Mouse (Mus musculus) brain, adult 2 months (tissue): ENCODE data around the gene Gfpt2.
"Not testable (repeated sequence)": the region's sequence is repeated elsewhere in the genome, so short reads cannot be mapped to it uniquely, and the experiment has no call there.

ENCODE experiments used
- DNase-seq: peaks from one replicate; pipeline ENCODE4 v3.0.0; 2011; ENCODE audit warnings: low read depth, low spot score

Gfpt2 gene

GRCm38 (mm10) chr11:49793619-49794341, at the start of gene Gfpt2:
Gfpt2 (plus strand) TSS chr11:49794178.
- peak; percentile 83 for DNase-seq

GRCm38 (mm10) chr11:49744981-49745380, 49.0 kb upstream of the Gfpt2 start:
- DNase-seq = no peak

DNA sequence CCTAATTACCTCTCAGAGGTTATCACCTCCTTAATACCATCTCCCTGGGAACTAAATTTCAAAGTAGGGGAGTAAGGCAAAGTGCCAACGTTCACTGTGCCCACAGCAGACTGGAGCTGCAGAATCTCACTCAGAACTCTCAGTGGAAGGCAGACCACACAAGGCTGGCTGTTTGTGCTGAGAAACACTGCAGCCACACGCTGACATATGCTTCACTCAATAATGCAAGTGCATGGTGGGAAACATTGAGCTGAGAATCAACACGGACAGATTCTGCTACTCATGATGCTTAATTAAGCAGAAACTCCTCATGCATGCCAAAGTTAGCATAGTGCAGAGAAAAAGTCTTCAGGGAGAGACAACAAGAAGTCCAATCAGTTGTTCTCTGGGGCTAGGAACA, 48.1 kb upstream of the Gfpt2 start:
- DNase-seq = peak; percentile 5

DNA sequence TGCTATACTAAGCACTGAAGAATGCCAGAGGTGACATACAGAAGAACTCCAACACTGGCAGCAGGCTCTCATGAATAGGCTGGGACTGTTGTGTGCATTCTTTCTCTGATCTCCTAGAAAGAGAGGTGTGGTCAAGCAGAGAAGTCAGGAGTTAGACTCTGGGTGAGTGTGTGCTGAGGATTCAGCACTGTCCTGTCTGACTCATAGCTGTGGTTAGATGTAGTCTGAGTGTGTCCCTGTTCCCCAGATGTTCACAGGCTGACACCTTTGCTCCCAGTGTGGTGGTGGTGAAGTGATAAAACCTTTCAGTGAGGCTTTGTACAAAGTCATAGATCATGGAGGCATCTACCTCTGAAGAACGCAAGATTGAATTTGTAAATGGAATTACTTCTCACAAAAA, 47.2 kb upstream of the Gfpt2 start:
- no peak for DNase-seq

DNA sequence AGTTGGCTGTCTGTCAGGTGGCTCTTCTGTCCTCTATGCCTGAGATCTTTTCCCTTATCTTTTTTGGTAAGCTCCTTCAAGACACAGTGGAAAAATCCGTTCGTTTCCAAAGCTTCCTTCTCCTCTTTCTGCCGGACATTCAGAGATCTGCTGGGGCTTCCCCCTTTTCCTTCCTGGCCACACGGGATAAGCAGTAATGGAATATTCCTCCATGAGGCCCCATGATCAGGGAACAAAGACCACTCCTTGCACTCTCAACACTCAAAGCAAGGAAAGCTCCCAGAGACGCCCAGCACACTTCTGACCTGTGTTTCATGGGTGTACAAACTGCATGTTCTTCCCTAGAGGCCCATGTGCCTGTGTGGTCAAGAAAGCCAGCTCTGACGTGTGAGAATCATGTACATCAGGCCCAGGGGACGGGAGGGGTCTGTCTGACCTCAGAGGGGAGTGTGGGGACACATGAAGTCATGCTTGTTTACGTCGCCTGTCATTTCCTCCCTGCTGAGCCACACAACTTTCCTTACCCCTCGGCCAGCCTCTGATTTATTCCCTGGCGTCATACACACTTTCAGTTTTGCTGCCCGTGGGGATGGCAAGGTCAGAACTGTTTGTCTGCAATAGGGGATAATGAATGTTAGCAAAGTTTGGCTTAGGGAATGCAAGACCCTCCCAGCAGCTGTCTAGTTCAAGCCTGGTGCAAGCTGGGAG, 38.9 kb upstream of the Gfpt2 start:
- no peak for DNase-seq

DNA sequence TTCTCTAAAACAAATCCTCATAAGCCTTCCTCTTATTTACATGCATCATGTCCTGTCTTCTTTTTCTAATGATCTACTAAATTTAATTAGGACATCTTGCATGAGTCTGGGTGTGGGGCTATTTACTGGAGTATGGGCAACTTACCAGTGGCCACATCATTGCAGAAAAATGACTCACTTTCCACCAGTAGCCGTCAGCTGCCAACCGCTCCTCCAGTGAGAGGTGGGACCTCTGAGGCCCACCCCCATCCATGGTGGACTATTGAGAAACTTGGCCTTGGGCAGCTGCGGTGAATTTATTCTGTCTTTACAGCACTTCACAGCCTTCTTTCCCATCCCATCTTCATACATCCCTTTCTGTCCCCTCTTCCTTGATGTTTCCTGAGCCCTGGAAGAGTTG, 35.9 kb upstream of the Gfpt2 start:
- no peak for DNase-seq

DNA sequence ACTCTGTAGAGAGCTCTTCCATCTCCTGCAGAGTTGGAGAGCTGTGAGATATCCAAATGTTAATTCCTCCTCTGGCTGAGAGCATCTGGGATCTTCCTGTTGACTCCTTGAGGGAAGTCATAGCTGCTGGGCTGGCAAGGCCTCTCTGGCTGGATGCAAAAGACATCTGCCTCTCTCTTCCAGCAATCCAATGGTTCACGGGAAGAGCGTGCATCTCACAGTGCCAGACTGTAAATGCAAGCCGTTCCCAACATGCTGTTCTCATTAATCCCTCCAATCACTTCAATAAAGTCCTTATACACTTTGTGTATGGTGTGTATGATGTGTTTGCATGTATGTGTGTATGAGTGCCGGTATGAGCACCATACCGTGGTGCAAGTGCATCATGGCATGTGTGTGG, 32.8 kb upstream of the Gfpt2 start:
- no peak for DNase-seq

DNA sequence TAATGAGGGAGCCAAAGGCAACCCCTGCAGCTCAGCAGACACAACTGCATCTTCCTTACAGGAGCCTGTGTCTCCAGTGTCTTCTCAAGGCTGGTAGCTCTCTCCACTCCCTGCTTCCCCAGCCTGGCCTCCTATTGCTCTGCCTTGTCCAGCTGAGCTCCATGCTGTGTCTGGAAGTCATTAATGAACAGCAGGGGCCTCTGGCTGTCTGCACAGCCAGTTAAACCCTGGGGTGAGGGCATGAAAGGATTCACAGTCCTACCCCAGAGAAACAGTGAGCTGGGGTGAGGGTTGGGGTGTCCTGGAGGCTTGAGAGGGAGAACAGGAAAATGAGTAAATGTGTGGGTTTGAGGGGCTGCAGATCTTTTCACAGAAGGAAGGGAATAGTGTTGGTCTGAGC, 30.4 kb upstream of the Gfpt2 start:
- DNase-seq = no peak

DNA sequence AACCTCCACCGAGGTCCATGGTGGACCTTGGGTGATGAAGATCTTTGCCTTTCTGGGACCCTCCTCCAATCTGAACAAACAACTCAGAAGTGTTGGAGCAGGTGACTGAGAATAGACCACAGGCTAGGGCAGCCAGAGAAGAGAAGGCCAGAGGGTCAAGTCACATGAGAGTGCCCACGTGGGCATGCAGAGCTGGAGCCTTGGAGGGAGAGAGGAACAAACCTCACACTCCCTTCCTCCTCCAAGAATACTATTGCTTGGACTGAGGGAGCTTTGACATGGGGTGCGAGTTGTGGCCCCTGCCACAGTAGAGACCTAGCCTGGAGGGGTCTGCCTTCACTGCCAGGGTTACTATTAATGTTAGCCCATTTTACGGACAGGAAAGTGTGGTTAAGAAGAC, 30.0 kb upstream of the Gfpt2 start:
- DNase-seq = no peak

DNA sequence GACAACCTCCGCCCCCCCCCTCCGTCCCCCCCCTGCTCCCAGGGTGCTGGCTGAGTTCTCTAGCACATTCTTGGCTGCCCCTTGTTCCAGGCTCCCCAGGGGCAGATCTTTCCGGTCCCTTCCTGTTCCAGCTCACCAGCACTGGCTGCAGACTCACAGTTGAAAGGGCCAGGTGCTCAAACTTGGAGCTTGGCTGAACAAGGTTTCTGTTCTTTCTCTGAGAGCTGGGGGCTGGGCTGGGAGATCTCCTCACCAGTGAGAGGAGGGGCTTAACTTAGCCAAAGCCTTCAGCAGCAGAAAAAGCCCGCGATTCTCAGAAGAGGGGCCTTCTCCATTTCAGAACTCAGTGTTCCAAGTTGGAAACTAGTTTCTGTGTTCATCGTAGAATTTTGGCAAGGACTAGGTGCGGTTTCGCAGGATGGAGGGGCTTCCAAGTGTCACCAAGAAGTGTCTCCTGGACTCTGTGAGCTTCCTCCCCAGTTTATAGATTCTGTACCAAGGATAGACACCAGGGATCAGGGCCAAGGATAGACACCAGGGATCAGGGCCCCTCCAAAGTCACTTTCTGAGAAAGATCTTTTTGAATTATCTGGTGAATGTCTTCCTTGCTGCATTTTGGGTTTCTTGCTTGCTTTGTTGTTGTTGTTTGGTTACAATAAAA, 29.2 kb upstream of the Gfpt2 start:
- DNase-seq = peak; percentile 22

DNA sequence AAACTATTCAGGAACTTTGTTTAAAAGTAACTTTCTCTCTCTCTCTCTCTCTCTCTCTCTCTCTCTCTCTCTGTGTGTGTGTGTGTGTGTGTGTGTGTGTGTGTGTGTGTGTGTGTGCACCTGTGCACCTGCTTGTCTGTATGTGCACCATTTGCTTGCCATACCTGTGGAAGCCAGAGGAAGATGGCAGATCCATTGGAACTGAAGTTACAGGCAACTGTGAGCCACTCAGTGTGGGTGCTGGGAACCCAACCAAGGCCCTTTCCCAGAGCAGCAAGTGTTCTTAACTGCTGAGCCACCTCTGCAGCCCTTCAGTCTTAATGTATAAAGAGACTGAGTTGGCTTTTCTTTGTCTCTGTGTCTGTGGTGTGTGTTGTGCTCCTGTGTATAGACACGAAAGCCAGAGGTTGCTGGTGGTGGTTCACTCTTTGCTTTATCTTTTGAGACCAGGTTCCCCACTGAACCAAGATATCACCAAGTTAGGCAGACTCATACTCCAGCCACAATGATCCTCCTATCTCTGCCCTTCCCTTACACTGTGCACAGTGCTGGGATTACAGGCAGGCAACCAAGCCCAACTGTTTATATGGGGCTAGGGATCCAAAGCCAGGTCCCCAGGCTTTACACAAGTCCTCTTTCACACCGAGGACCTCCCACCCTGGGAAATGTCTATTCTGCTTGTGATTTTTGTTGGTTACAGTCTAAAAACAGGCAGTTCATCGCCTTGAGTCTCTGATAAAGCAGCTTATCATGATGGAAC, 28.4 kb upstream of the Gfpt2 start:
- DNase-seq = no peak

GRCm38 (mm10) chr11:49766137-49766411, 27.9 kb upstream of the Gfpt2 start:
- DNase-seq = no peak

DNA sequence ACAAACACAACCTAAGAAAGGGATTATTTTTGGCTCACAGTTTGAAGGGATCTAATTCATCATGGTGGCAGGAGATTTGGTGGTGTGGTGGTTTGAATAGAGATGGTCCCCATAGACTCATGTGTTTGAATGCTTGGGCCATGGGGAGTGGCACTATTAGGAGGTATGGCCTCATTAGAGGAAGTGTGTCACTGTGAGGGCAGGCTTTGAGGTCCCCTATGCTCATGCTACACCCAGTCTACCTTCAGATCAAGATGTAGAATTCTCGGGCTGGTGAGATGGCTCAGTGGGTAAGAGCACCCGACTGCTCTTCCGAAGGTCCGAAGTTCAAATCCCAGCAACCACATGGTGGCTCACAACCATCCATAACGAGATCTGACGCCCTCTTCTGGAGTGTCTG, 26.5 kb upstream of the Gfpt2 start:
- not testable (repeated sequence) for DNase-seq

DNA sequence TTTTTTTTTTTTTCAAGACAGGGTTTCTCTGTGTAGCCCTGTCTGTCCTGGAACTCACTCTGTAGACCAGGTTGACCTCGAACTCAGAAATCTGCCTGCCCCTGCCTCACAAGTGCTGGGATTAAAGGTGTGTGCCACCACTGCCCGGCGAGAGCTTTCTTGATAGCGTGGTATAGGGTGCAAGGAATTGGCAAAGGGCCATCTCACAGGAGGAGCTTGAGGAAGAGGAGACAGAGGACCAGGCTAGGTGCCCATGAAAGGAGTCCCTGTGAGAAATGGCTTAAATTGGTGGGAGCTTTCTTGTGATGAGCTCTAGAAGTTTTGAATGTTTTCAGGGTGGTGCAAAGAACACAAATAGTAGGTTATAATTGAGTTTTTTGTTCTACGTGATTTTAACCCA, 25.2 kb upstream of the Gfpt2 start:
- no peak for DNase-seq

DNA sequence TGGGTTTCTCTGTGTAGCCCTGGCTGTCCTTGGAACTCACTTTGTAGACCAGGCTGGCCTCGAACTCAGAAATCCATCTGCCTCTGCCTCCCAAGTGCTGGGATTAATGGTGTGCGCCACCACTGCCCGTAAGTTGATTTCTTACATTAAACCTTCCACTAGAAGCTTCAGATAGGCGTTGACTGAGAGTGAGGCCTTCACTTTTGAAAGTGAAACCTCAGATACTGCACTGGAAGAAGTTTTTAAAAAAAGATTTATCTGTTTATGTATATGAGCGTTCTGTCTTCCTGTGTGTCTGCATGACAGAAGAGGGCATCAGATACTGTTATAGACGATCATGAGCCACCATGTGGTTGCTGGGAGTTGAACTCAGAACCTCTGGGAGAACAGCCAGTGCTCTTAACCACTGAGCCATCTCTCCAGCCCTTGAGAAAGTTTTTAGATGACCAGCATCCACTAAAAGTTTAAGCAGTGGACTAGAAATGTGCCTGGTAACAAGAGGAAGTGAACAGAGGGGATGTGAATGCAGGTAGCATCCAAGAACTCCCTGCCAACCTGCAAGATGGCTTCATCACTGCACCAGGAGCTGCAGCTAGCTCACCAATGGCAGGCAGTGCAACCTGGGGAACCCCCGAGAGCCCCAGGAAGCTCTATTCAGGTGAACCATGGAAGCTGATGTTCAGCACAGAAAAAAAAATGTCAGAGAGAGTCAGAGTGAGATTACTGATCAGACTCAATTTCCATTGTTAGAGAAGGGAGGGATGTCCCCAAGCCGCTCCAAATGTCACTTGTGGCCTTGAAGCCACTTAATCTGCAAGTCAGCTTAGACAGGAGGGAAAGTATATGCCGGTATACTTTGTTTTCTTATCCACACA, 23.1 kb upstream of the Gfpt2 start:
- no peak for DNase-seq

DNA sequence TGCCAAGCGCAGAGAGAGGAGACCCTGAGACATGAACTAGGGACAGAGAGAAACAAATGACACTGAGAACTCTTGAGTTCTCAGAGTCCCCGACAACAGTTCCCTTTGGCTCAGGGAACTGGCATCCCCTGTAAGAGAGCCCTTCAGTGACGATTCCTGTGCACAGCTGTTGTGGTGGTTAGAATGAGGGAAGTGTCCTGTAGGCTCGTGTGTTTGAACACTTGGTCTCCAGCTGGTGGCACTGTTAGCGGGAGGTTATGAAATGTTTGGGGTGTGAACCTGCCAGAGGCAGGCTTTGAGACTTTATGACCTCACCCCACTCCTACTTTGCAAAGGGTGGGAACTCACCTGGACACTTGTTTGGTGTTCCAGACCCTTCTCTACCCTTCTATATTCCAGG, 21.7 kb upstream of the Gfpt2 start:
- peak; percentile 8 for DNase-seq

DNA sequence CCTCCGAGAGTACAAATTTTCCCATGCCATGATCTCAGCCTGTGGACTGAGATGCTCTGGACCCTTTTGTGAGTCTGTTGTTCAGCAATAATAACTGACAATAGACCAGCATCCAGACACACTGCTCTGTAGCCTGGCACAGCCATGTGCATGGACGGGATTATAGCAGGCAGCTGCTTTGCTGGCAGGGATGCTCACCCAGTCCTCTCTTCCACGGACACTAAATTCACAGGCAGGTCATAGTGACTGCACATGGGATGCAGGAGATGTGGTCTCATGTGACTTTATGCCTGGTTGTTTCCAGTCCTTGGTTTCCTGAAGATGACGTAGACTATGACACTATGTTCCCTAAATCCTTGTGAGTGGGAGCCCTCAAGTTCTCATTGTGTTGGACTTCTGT, 19.1 kb upstream of the Gfpt2 start:
- no peak for DNase-seq

GRCm38 (mm10) chr11:49778844-49779243, 15.1 kb upstream of the Gfpt2 start:
- DNase-seq = peak; percentile 62

DNA sequence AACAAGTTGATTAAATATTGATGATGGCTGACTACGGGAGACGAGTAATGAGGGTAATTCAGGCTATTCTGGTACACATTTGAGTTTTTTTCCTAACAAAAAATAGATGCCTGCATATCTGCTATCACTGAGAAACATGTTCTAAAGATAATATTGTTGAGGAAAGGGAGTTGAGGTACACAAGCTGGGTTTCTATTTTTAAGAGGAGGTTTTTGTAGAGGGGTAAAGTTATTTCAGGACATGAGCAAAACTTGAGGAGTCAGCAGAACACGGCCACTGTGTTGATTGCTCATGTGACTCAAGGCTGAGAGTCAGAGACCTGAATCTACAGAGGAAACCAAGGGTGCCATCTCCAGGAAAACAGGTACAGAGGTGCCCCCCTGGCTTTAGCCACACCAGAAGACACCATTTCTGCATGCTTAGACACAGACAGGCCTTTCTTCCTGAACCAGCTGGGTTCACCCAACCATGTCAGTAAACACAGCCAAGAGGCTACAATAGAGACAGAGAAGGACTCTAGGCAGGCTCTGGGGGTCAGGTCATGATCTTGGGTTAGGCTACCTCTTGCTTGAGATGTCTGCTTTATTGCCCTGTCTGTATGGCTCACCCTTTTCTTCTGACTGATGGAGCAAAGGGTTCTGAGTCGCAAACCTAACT, 13.7 kb upstream of the Gfpt2 start:
- no peak for DNase-seq

- DNase-seq = no peak
These were observed 12.1 kb upstream of the Gfpt2 start for GRCm38 (mm10) chr11:49781833-49782399.

- no peak for DNase-seq
These were observed 847 bp upstream of the Gfpt2 start for GRCm38 (mm10) chr11:49793131-49793530.
